Comparison of ENCODE assay signal across 25 mouse cellular contexts in the genomic region with DNA sequence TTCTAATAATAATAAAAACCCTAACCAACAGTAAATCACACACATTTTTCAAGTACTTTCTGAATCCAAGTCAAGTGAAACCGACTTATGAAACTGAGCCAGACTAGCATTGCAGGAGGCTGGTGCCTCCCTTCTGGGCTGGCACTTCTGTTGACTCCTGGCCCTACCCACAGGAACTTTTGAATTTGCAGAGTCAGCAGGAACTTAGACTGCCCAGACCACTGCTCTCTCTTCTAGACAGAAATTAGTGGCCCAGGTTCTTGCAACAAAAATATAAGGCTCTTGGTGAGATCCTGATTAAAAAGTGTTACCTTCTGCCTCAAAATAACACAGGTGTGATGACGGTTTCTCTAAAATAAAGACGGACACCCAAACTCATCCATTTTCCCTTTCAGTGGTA. TPM values are rescaled to one million over a fixed set of nuclear protein-coding genes. Genes with fewer than 3 reads are reported as not detected.
A peak's percentile ranks its signal among the peaks of the same experiment; 100 is the strongest.
DNase-seq lines count a peak whose midpoint lies in the region; ATAC-seq and TF ChIP-seq lines count a peak whose summit lies in the region.
"Had no signal": no experiment of that assay in that cellular context is flagged by ENCODE, and none has a peak within 500 bp of the region (broad histone marks: within the 10 kb centered on the region; RNA-seq: fewer than 3 reads in every experiment).

No protein-coding gene starts in this region.

- DNase-seq in embryonic facial prominence, embryonic 14.5 days (ENCODE audit: low spot score), result peak; percentile 12
- DNase-seq in embryonic facial prominence, embryonic 10.5 days (ENCODE audit: low spot score), result no peak
- DNase-seq in CH12.LX (ENCODE audit: extremely low read depth) (no peak), ES-E14 (ENCODE audit: low read depth, low spot score) (no peak), MEL (ENCODE audit: low read depth, low spot score) (no peak)
- no peak for DNase-seq in layer of hippocampus, adult 9-11 months
- DNase-seq in kidney, postnatal 14 days, result no peak
- DNase-seq: adrenal gland, adult 2 months; adrenal gland, adult 8-10 months; adrenal gland, postnatal 10 days; adrenal gland, postnatal 14 days; adrenal gland, postnatal 25 days; adrenal gland, postnatal 36 days; B cell, adult 2 months; cerebellum, adult 11 months; cerebellum, adult 11-12 months; cerebellum, adult 18-20 months; cerebellum, adult 2 months; cerebellum, adult 8-10 months had no signal

- H3K79me2 ChIP-seq in CH12.LX (replicated peaks; ENCODE audit: control insufficient read depth, extremely low read depth, insufficient read depth, poor library complexity, severe bottlenecking), result no peaks in the 10 kb centered on the region
- H3K79me2 ChIP-seq in MEL (ENCODE audit: control insufficient read depth, insufficient read depth, low read length, poor library complexity), result no peaks in the 10 kb centered on the region

- H3K4me2 ChIP-seq in embryonic facial prominence, embryonic 14.5 days (ENCODE audit: low read depth, low read length), result no peak overlapping the region
- no peak overlapping the region for H3K4me2 ChIP-seq in CH12.LX (ENCODE audit: insufficient read depth, low read depth, poor library complexity, severe bottlenecking)
- H3K4me2 ChIP-seq in midbrain, embryonic 13.5 days (replicated peaks), result no peak overlapping the region

- H3K27me3 ChIP-seq in embryonic facial prominence, embryonic 14.5 days (replicated peaks; ENCODE audit: control insufficient read depth, insufficient read depth, low read length), result peaks cover 3% of the 10 kb centered on the region; the same call in 1 of the 2 replicates
- H3K27me3 ChIP-seq in embryonic facial prominence, embryonic 10.5 days (replicated peaks; ENCODE audit: low read depth, poor library complexity, severe bottlenecking), result 0 out of 2 replicates have a peak, but pooled peaks cover 4% of the 10 kb centered on the region
- no peaks in the 10 kb centered on the region for H3K27me3 ChIP-seq in CH12.LX (replicated peaks)
- no peaks in the 10 kb centered on the region for H3K27me3 ChIP-seq in MEL (ENCODE audit: control insufficient read depth in 1 of 2, insufficient read depth in 2 of 2, low read length in 2 of 2)
- no peaks in the 10 kb centered on the region for H3K27me3 ChIP-seq in midbrain, embryonic 13.5 days

- ATAC-seq in embryonic facial prominence, embryonic 14.5 days (ENCODE audit: low read depth), result no peak
- no peak for ATAC-seq in midbrain, embryonic 13.5 days
- ATAC-seq: activated CD4-positive, CD25-positive, alpha-beta regulatory T cell, adult 4 months; CD4-positive, CD25-positive, alpha-beta regulatory T cell, adult 4 months; Patski had no signal

- H3K27ac ChIP-seq in embryonic facial prominence, embryonic 14.5 days (replicated peaks; ENCODE audit: low read depth, low read length), result no peak overlapping the region
- H3K27ac ChIP-seq in embryonic facial prominence, embryonic 10.5 days (replicated peaks), result no peak overlapping the region
- H3K27ac ChIP-seq in CH12.LX (ENCODE audit: insufficient read depth, low read depth) (no peak overlapping the region), ES-E14 (ENCODE audit: insufficient read depth, low read depth, low read length, poor library complexity, severe bottlenecking) (no peak overlapping the region), MEL (ENCODE audit: control insufficient read depth, low read depth, low read length) (no peak overlapping the region)
- H3K27ac ChIP-seq in midbrain, embryonic 13.5 days, result no peak overlapping the region

- no peak for TF ChIP-seq CTCF in CH12.LX (conservative IDR thresholded peaks at IDR 0.05 in 1 of 2, IDR thresholded peaks at IDR 0.05 in 1 of 2; ENCODE audit: low read depth in 2 of 2, low read length in 2 of 2)
- TF ChIP-seq CTCF in MEL (IDR thresholded peaks at IDR 0.05 in 2 of 3, conservative IDR thresholded peaks at IDR 0.05 in 1 of 3; ENCODE audit: control insufficient read depth in 1 of 3, insufficient read depth in 1 of 3, low read depth in 2 of 3, low read length in 3 of 3, poor library complexity in 1 of 3, severe bottlenecking in 1 of 3), result no peak

- dilution Hi-C loops in CH12.LX (cut with MboI; ENCODE audit: extremely low pct_ligation_motif_present, extremely low pct_unique_long_range_greater_than_20kb, low sequenced_read_pairs), result no loop called here

- H3K36me3 ChIP-seq in embryonic facial prominence, embryonic 14.5 days (ENCODE audit: control insufficient read depth, insufficient read depth, low read length), result no peaks in the 10 kb centered on the region
- no peaks in the 10 kb centered on the region for H3K36me3 ChIP-seq in embryonic facial prominence, embryonic 10.5 days (replicated peaks)
- H3K36me3 ChIP-seq in CH12.LX (replicated peaks in 1 of 2; ENCODE audit: control insufficient read depth in 1 of 2, insufficient read depth in 1 of 2, low read length in 1 of 2), result peaks cover 58 to 91% of the 10 kb centered on the region in 2 experiments
- no peaks in the 10 kb centered on the region for H3K36me3 ChIP-seq in ES-E14 (ENCODE audit: control insufficient read depth, insufficient read depth, low read length, poor library complexity, severe bottlenecking)
- H3K36me3 ChIP-seq in MEL (ENCODE audit: control insufficient read depth in 1 of 2, insufficient read depth in 2 of 2, low read length in 2 of 2), result no peaks in the 10 kb centered on the region
- no peaks in the 10 kb centered on the region for H3K36me3 ChIP-seq in midbrain, embryonic 13.5 days
- H3K36me3 ChIP-seq: G1E had no signal

- no peaks in the 10 kb centered on the region for H3K4me1 ChIP-seq in embryonic facial prominence, embryonic 14.5 days (ENCODE audit: control insufficient read depth, insufficient read depth, low read length)
- H3K4me1 ChIP-seq in embryonic facial prominence, embryonic 10.5 days, result no peaks in the 10 kb centered on the region; the same call in 1 of the 2 replicates
- H3K4me1 ChIP-seq in CH12.LX (ENCODE audit: control insufficient read depth in 1 of 2, insufficient read depth in 2 of 2) (peaks cover 0 to 5% of the 10 kb centered on the region in 2 experiments; a peak in 1 of 4 replicates), ES-E14 (ENCODE audit: control insufficient read depth in 2 of 2, insufficient read depth in 2 of 2, low read length in 2 of 2, poor library complexity in 1 of 2) (no peaks in the 10 kb centered on the region), MEL (ENCODE audit: control insufficient read depth in 1 of 2, insufficient read depth in 2 of 2, low read length in 2 of 2) (no peaks in the 10 kb centered on the region)
- H3K4me1 ChIP-seq in midbrain, embryonic 13.5 days (replicated peaks), result no peaks in the 10 kb centered on the region

- TF ChIP-seq RAD21 in CH12.LX (IDR thresholded peaks at IDR 0.05; ENCODE audit: low read depth, low read length) (no peak), MEL (IDR thresholded peaks at IDR 0.05; ENCODE audit: low read depth, low read length) (no peak)

- H3K9ac ChIP-seq in embryonic facial prominence, embryonic 14.5 days (ENCODE audit: low read depth, low read length), result no peak overlapping the region
- no peak overlapping the region for H3K9ac ChIP-seq in CH12.LX (ENCODE audit: insufficient read depth, low read depth)
- H3K9ac ChIP-seq in ES-E14 (ENCODE audit: insufficient read depth, low read depth, low read length, poor library complexity, severe bottlenecking), result no peak overlapping the region
- no peak overlapping the region for H3K9ac ChIP-seq in MEL (ENCODE audit: control insufficient read depth, low read depth, low read length, poor library complexity, severe bottlenecking)
- no peak overlapping the region for H3K9ac ChIP-seq in midbrain, embryonic 13.5 days (replicated peaks)

- TF ChIP-seq POLR2A in CH12.LX (IDR thresholded peaks at IDR 0.05; ENCODE audit: low read depth, low read length) (no peak), MEL (IDR thresholded peaks at IDR 0.05; ENCODE audit: control insufficient read depth in 1 of 2, insufficient read depth in 1 of 2, low read depth in 1 of 2, low read length in 2 of 2, poor library complexity in 1 of 2) (no peak)

- TF ChIP-seq EP300 in CH12.LX (IDR thresholded peaks at IDR 0.05; ENCODE audit: low read length) (no peak), MEL (IDR thresholded peaks at IDR 0.05; ENCODE audit: low read depth in 1 of 2, low read length in 2 of 2) (no peak)

- no peaks in the 10 kb centered on the region for H3K9me3 ChIP-seq in embryonic facial prominence, embryonic 14.5 days (ENCODE audit: control insufficient read depth, low read length)
- H3K9me3 ChIP-seq in embryonic facial prominence, embryonic 10.5 days, result no peaks in the 10 kb centered on the region
- H3K9me3 ChIP-seq in CH12.LX (replicated peaks; ENCODE audit: low read length) (no peaks in the 10 kb centered on the region), ES-E14 (ENCODE audit: control insufficient read depth, insufficient read depth, low read depth, low read length) (no peaks in the 10 kb centered on the region), MEL (replicated peaks; ENCODE audit: insufficient read depth, low read length) (no peaks in the 10 kb centered on the region)
- H3K9me3 ChIP-seq in midbrain, embryonic 13.5 days, result no peaks in the 10 kb centered on the region

- H3K4me3 ChIP-seq in embryonic facial prominence, embryonic 14.5 days (ENCODE audit: low read depth, low read length), result no peak overlapping the region
- H3K4me3 ChIP-seq in embryonic facial prominence, embryonic 10.5 days, result no peak overlapping the region
- H3K4me3 ChIP-seq in CH12.LX (replicated peaks in 1 of 3; ENCODE audit: low read depth in 2 of 3, low read length in 2 of 3, poor library complexity in 1 of 3) (no peak overlapping the region), ES-E14 (ENCODE audit: insufficient read depth in 1 of 2, low read depth in 1 of 2, low read length in 2 of 2, poor library complexity in 1 of 2, severe bottlenecking in 1 of 2) (no peak overlapping the region), MEL (ENCODE audit: control insufficient read depth in 1 of 2, insufficient read depth in 1 of 2, low read depth in 2 of 2, low read length in 2 of 2) (no peak overlapping the region)
- H3K4me3 ChIP-seq in midbrain, embryonic 13.5 days (replicated peaks), result no peak overlapping the region

- in situ Hi-C loops in CH12.LX (cut with MboI; ENCODE audit: low pct_ligation_motif_present, low pct_unique_long_range_greater_than_20kb, low sequenced_read_pairs), result no loop called here
- in situ Hi-C loops in ES-E14 (cut with MboI; ENCODE audit: low sequenced_read_pairs in 2 of 2, unreplicated experiment in 2 of 2), result no loop called here

- WGBS in embryonic facial prominence, embryonic 14.5 days, result 87% methylated on average over 3 of the region's 3 CpGs
- 85% methylated on average over 3 of the region's 3 CpGs for WGBS in embryonic facial prominence, embryonic 10.5 days
- 93% methylated on average over 3 of the region's 3 CpGs for WGBS in midbrain, embryonic 13.5 days

RNA-seq across cellular contexts. Expression of a gene that starts 54.0 kb away (rescaled TPM):
- 0.58 and 0.96 TPM in 2 replicates for polyA plus RNA-seq in embryonic facial prominence, embryonic 14.5 days (2014; fragmentation: Nextera tagmentation; extraction: Ambion mirVana)
- polyA plus RNA-seq in embryonic facial prominence, embryonic 10.5 days (2016; fragmentation: Nextera tagmentation; extraction: Ambion mirVana), result 0.54 and 0.62 TPM in 2 replicates
- 0.08 TPM in 2 replicates for total RNA-seq in CH12.LX (2012; rRNA removed)
- not detected in 2 replicates for total RNA-seq in CH12.LX (2014; rRNA removed)
- polyA plus RNA-seq in CH12.LX (2012; ENCODE audit: insufficient read length, low read depth), result 0.76 TPM in 1 of 2 replicates, not detected in the other
- total RNA-seq in ES-E14 (2012; rRNA removed), result not detected in 2 replicates
- total RNA-seq in MEL (2012; rRNA removed), result not detected in 2 replicates
- under 1 TPM in 1 of 2 experiments, not detected in 1; 0.03 TPM for polyA plus RNA-seq in MEL (2012; ENCODE audit: insufficient read depth in 1 of 2, insufficient read length in 2 of 2, low read depth in 1 of 2, low replicate concordance in 2 of 2, missing spikeins in 1 of 2)
- 0.35 and 0.43 TPM in 2 replicates for polyA plus RNA-seq in midbrain, embryonic 13.5 days (2015; fragmentation: Nextera tagmentation; extraction: Ambion mirVana)
- polyA plus RNA-seq: C2C12; CD4-positive, CD25-positive, alpha-beta regulatory T cell, adult 4 months; G1E; Patski had no signal
